Mouse (Mus musculus) right cerebral cortex, postnatal 4 days (tissue): Measurements from ENCODE around the gene Chka.

Experiments used
- DNase-seq: peaks from one replicate; pipeline ENCODE4 v3.0.0-alpha.2; 2022

Chka gene

DNA sequence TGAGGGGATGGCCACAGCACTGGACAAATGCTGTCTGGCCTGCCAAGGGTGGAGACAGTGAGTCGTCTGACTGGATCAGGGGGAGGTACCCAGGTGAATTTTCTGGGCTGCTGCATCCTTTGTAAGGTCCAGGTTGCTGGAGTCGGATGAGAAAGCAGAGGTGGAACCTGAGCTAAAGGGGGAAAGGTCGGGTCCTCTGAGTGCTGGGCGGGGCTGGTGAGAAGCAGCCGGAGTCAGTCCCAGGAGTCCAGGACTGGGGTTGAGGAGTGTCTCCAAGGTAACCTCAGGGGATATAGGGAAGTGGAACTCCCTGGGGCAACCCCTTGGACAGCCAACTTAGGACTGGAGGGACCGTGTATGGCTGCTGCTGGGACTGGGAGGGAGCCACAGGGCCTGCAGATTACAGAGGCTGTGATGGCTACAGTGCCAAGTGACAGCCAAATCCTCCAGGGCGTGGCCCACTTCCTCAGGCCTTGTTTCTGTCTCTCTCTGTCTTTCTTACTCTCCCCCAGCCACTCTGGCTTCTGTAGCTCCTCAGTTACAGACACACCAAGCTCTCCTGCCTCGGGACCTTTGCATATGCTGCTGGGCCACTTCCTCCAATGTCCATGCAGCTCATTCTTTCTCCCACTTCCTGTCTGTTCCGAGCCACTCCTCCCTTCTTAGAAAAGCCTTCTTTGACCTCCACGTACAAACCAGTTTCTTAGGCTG lies 71.2 kb downstream of the Chka start:
- no peak for DNase-seq

DNA sequence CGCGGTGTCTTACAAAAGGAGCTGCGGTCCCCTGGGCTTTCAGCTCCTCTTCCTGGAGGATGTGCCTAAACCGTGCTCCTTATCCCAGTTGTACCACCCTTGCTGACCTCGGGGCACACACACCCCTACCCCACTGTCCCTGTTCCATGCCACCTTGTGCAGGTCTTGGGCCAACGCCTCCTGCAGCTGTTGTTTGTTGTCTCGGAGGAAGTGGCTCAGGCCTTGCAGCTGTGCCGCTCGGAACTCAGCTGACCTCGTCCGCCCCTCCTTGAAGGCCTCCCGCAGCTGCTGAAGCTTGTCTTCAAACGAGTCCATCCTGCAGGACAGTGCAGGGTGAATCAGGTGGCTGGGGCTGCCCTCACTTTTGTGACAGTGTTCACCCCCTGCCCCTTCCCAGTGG lies 72.0 kb downstream of the Chka start:
- no peak for DNase-seq

DNA sequence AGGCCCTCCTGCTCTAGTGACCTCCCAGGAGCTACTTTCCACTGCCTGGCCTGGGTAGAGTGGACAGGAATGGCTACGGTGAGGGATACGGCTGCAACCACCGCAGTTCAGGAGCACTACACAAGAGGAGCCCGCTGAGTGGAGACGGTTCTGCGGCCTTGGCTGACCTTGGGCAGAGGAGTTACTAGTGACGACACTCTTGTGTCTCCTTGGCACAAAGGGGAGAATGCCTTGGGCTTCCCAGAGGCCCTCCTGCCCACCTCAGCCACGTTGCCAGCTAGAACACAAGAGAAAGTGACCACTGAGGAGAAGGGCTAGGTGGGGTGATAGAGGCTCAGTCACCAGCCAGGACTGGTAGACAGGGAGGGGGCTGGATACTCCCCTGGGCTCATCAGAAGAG lies 72.6 kb downstream of the Chka start:
- DNase-seq, result no peak

DNA sequence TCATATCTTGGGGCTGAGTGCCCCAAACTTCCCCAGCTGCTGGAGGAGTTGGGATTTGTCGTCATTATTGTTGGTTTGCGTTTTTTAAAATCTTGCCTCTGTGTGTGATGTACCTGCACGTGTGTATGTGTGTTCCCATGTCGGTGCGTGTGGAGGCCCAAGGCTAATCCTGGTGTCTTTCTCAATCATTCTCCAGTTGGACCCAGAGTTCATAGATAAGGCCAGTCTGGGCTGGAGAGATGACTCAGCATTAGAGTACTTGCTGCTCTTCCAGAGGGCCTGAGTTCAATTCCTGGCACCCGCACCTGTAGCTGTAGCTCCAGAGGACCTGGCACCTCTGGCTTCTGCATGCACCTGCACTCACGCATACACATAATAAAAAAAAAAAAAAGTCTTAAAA lies 73.3 kb downstream of the Chka start:
- no peak for DNase-seq

DNA sequence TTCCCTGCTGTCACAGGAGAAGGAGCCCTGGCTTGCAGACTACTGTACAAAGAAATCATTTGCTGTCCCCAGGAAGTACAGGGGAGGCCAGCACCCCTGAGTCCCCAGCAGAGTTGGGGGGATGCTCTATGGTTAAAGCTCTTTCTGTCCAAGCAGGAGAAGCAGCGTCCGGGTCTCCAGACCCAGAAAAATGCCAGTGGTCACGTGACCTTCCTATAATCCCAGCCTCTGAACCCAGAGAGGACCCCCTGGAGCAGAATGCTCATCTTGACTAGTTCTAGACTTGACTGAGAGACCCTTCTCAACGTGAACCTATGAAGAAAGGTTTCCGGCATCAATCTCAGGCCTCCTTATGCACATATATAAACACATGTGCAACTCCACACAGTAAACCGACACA lies 74.3 kb downstream of the Chka start:
- no peak for DNase-seq

DNA sequence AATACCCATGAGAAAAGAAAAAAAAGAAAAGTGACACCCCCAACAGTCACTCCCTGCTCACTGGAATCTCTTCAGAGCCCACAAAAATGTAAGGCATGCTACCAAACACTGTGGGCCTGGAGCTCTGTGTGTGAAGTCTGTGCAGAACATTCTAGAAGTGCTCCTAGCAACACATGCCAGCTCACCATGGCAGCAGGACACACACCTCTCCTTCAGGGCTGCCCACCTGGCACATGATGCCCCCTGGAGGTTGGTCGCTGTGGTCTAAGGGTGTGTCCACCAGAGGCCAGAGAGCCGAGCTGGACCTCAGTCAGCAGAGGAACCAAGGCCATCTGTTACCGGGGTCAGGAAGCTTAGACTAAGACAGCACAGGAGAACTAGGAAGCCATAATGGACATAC lies 74.7 kb downstream of the Chka start:
- DNase-seq, result no peak

DNA sequence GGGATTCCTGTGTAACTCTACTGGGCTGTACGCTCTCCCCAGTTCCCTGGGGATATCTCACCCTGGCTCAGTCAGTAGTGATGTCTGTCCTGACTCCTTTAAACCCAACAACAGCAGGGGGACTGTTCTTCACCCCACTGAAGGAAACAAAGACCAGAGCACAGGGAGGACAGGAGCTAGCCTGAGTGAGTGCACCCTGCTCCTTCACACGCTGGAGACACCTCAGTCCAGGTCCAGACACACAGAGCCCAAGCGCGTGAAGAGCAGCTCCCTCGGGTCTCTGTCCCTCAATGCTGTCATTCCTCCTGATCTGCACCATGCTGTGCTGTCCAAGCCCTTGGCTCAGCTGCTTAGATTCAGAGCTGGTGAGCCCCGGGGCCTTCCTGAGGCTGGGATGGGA lies 75.1 kb downstream of the Chka start:
- DNase-seq, result no peak

DNA sequence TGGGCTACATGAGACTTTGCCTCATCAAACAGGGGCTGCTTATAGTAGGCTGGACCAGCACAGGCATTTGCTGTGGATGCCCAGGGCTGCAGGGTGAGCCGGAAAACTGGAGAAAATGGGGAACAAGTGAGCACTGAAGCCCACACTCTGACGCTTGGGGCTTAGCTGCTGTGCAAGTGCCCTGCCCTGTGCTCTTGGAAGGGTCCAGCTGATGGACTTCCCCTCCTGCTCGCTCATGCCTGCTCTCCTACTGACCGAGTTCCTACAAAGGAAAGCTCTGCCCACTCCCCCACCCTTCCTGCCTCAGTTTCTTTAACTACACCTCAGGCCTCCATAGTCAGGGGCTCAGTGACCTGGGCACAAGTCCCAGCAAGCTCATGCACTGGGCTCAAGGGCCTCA lies 76.4 kb downstream of the Chka start:
- no peak for DNase-seq

DNA sequence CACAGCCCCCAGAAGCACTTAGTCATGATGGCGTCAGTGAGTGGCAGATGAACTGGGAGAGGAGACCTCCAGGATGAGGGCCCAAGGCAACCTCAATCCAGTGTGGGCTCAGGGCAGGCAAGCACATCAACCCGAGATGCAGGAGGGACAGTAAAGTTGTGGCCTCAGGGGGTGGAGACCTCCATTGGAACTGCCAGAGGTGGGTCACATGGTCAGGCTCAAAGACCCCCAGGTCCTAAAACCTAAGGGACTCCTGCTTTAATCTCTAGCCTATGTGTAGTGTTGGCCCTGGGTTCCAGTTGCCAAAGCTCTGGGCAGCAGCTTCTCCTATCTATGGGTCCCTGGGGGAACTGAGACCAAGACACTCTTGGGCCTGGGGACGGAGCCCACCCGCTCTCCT lies 77.2 kb downstream of the Chka start:
- DNase-seq, result no peak

DNA sequence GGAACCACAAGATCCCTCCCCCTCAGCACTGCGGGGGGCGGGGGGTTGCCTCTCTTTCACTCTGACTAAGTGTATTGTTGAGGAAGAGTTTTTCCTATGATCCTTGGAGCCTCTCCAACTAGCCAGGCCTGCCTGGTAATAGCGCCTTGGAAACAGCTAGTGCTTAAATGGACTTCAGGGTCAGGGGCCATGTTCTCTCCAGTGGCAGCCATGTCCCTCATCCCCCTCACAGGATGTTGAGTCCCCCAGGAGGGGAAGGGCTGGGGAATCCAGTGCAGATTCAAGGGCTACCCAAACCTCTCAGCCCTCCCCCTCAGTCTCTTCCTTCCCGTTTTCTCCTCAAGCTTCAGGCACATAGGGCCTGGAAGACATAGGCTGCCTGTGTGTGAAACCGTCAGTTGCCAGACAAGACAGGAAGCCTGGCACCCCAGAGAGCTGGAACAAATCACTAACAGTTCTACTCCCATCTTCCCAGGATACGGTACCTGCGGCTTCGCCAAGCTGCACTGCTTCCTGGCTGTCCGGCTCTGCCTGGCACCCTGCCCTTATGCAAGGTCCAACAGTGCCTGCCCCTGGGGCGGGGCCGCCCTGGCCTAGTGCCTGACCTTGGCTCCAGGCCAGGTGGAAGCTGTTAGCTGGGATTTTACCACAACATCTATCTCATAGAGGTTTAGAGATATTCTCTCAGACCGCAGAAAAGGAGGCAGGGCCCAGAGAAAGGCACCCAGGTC lies 77.8 kb downstream of the Chka start, which contains the start of gene Aldh3b1:
Gene Aldh3b1, minus strand, starts transcription at position 598 of the 731 bp plus-strand sequence.
- DNase-seq, result peak; percentile 63

DNA sequence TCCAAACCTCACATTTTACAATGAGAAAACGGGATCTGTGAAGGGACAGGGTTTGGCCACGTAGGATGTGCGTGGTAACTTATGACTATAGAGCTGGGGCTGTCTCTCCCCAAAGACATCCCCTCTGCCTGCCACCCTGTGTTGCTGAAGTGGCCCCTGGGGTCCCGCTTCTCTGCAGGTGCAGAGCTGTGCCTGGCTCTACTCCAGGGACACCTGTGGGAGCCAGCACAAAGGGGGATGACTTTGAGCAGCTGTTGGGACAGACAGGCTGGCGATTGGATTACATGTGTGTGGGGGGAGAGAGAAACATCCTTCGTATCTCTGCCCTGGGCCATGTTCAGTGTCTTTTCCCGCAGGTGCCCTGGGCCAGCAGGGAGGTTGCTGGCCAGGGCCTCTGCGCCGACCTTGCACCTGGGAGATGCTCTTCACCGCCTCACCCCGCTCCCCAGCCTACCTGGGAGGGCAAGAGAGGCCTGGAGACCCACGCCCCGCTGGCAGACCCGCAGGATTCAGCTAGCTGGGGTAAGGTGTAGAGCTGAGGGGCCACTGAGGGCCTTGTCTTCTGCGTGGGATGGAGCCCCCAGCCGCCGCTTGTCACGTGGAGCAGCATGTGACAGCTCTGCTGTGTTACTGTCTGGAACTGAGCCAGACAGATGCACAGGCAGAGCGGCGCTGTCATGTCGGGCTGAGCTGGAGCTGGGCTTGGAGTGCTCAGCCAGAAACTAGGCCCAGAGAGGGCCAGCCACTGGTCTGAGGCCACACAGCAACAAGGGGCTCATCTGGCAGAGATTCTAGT lies 78.9 kb downstream of the Chka start:
- no peak for DNase-seq

DNA sequence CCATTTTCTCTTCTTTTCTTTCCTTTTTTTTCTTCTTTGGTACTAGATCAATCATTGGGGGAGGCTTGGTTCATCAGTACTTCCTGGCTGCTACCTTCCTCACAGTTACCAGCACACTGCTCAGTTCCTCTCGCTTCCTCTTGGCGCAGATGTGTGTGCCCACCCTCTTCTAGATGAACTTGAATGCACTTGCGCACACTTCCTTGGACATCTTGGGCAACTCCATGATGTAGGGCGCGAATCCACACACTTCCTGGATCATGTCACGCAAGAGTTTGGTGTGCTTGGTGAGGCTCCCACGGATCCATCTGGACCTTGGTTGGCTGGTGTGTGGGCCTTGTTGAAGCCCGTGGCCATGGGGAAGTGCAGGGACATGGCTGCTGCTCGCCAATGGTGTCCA lies 80.1 kb downstream of the Chka start:
- no peak for DNase-seq

DNA sequence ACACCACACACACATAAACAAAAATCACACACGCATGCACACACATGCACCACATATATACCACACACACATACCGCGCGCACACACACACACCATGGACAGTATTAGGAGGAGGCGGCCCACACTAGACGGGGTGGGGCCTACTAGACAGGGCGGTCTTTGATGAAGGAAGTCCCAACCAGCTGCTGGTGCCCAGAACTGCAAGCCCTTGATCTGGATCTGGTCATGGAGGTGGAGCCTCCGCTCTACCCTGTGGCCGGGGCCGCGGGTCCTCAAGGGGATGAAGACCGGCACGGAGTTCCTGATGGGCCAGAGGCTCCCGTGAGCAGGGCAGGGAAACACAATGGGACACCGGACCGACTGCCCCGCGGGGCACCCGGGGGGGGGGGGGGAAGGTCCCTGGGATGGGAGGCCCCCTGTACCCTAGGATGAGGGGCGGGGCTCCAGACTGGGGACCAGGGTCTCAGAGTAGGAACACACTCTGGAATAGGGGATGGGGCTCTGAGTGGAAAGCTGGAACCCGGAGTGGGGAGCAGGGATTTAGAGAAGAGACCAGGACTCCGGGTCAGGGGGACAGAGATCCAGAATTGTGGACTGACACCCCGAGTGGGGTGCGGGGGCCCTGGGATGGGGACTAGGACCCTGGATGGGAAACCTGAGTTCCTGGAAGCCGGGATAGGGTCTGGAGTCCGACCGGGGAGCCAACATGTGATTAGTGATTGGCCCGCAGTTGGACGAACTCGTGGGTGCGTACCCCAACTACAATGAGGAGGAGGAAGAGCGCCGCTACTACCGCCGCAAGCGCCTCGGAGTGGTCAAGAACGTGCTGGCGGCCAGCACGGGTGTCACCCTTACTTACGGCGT lies 83.7 kb downstream of the Chka start, which contains the start of gene Unc93b1:
Gene Unc93b1, plus strand, starts transcription at position 155 of the 864 bp plus-strand sequence.
- no peak for DNase-seq

DNA sequence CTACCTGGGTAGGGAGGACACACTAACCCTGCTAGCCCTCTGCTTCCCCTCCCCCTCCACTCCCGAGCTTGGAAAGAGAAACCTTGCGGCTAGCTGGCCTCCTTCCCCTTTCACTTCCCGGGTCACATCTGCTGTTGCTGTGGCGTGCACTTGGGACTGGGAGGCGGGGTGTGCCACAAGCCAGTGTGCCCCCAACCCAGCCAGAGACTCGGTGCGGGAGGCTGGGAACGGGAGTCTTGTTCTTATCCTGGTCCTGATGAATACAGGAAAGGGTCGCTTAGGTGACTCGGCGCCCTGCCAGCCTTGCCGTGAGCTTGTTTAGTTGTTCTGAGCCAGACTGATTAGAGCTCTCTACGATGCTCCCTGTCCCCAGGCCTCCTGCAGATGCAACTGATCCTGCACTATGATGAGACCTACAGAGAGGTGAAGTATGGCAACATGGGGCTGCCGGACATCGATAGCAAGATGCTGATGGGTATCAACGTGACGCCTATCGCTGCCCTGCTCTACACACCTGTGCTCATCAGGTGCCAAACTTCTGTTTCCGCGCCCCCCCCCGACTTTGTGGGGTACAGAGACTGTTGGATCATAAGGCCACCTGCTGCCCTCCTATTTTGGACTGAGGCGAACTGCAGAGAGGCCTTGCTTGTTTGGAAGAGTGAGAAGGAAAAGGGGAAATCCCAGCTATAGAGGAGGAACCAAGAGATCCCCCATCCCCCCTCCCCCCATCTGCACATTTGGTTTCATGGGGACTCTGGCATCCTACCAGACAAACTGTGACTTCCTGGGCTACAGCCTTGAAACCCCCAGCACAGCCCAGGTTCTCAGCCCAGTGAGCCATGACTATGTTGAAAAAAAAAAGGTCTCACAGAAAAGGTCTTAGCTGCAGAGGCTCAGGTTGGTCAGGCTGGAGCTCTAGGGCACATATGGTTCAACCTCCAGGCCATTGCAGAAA lies 84.6 kb downstream of the Chka start:
- peak; percentile 35 for DNase-seq

DNA sequence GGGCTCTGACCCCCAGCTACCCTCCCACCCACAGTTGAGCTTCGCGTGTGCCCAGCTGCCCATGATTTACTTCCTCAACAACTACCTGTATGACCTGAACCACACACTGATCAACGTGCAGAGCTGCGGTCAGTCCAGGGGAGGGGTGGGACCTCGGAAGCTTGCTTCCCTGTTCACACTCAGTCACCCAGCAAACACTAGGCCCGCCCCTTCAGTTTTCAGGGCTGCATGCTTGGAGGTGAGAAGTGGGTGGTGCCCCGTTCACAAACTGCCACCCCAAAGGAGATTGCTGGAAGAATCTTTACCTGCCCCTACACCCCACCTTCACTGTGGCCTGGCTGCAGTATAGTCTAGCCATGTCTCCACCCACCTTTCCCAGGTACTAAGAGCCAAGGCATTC lies 90.7 kb downstream of the Chka start:
- DNase-seq, result no peak

DNA sequence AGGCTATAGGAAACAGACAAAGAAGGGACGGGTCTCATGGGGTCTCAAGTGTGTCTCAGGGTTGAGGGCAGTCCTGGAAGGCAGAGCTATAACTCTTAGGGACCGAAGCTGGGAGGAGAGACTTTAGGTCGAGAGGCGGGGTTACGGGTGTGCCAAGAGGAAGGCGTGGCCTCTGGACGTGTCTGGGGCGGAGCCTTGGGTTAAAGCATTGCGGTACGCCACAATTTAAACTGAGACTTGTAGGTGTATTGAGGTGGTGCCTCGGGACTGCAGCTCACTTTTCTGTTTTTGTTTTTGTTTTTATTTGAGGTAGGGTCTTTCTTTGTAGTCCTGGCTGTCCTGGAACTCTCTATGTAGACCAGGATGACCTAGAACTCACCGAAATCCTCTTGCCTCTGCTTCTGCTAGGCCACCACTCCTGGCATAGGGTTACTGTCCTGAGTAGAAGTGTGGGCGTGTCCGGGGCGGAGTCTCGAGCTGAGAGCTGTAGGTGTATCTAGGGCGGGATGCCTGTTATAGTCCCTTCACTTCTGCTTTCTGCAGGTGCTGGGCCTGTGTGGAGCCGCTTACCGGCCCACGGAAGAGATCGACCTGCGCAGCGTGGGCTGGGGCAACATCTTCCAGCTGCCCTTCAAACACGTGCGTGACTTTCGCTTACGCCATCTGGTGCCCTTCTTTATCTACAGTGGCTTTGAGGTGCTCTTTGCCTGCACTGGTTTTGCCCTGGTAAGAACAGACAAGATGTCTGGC lies 91.6 kb downstream of the Chka start:
- no peak for DNase-seq
